Mouse (Mus musculus) neutrophil, adult 5-6 weeks (primary cell): ENCODE results near the gene Tmem259. TPM values are rescaled to one million over a fixed set of nuclear protein-coding genes. Genes with fewer than 3 reads are reported as not detected.

ENCODE experiments used
- ATAC-seq: fragments of 151-379, 151-347 bp; 2 replicates; pipeline ENCODE4 v1.8.0; 2017; ENCODE audit warnings: mild to moderate bottlenecking, moderate TSS enrichment; ENCODE audit not compliant: insufficient number of reproducible peaks, poor library complexity, low FRiP score, severe bottlenecking; ENCODE audit errors: extremely low read depth
- total RNA-seq: library from RNA; stranded (forward); fragments of 200-1000 nt; gene quantifications from 2 replicates; pipeline ENCODE4 v1.2.3, GENCODE M21; 2017

The Tmem259 gene
- total RNA-seq, 1 experiment from 2014 or later = 81.4 TPM

- no peak for ATAC-seq
Measured at GRCm38 (mm10) chr10:79991099-79991498, 7.0 kb upstream of the Tmem259 start.

GRCm38 (mm10) chr10:79989870-79990269, 5.7 kb upstream of the Tmem259 start:
- no peak for ATAC-seq

- ATAC-seq = no peak
Measured at GRCm38 (mm10) chr10:79989272-79989786, 5.2 kb upstream of the Tmem259 start.

- ATAC-seq = no peak
Measured at GRCm38 (mm10) chr10:79988506-79989271, 4.6 kb upstream of the Tmem259 start, which contains the start of gene Cnn2. TSS of gene Cnn2 (plus strand) at chr10:79988584.

- no peak for ATAC-seq
Measured at GRCm38 (mm10) chr10:79987771-79988505, 3.8 kb upstream of the Tmem259 start.

- ATAC-seq = peak; percentile 49
Measured at GRCm38 (mm10) chr10:79986963-79987362, 2.8 kb upstream of the Tmem259 start.

- no peak for ATAC-seq
Measured at GRCm38 (mm10) chr10:79986232-79986878, 2.2 kb upstream of the Tmem259 start.

- ATAC-seq = no peak
Measured at GRCm38 (mm10) chr10:79985334-79986231, 1.5 kb upstream of the Tmem259 start.

GRCm38 (mm10) chr10:79984871-79985270, 741 bp upstream of the Tmem259 start:
- peak; percentile 67 for ATAC-seq

GRCm38 (mm10) chr10:79983670-79984069, 460 bp downstream of the Tmem259 start:
- no peak for ATAC-seq

- ATAC-seq = no peak
Measured at GRCm38 (mm10) chr10:79983205-79983604, 925 bp downstream of the Tmem259 start.

GRCm38 (mm10) chr10:79979401-79980155, 4.6 kb downstream of the Tmem259 start:
- ATAC-seq = no peak

GRCm38 (mm10) chr10:79978061-79978460, 6.1 kb downstream of the Tmem259 start:
- ATAC-seq = no peak

GRCm38 (mm10) chr10:79977324-79977723, 6.8 kb downstream of the Tmem259 start:
- ATAC-seq = no peak

GRCm38 (mm10) chr10:79976722-79977107, 7.4 kb downstream of the Tmem259 start:
- no peak for ATAC-seq

GRCm38 (mm10) chr10:79976071-79976721, 7.9 kb downstream of the Tmem259 start:
- no peak for ATAC-seq

GRCm38 (mm10) chr10:79974668-79975067, 9.5 kb downstream of the Tmem259 start:
- no peak for ATAC-seq
